Mouse (Mus musculus): ENCODE results near the gene Nanos1. TPM values are rescaled to one million over a fixed set of nuclear protein-coding genes. Genes with fewer than 3 reads are reported as not detected.

The Nanos1 gene
- polyA plus RNA-seq, 1 experiment from 2014 or later: 0.76 TPM

DNA sequence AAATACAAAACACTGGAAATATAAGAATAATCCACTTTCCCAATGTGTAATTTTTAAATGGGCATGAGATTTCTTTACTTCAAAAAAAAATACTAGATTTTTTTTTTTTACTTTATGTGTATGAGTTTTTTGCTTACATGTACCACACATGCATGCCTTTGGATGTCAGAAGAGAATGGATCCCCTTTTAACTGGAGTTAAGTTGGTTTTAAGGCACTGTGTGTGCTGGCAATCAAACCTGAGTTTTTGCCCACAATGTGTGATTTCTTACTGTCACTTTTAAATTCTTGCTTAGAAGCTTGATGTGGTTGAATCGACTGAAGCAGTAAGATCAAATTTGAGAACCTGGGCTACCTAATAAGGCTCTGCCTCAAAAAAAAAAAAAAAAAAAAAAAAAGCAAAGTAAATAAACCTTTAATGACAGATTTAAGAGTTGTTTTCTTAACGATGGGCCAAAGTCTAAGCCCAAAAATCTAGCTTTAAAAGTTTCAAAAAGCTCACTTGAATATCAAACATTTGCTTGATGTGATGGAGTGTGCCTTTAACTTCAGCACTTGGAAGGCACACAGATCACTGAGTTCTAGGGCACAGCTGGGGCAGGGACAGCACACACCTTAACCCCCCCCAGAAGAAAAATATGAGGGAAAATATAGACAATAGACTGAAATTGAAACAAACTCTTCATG lies 31.8 kb downstream of the Nanos1 start:
- H3K27ac ChIP-seq (ENCODE audit: low read length): no peak overlapping the region
- H3K27me3 ChIP-seq (ENCODE audit: control insufficient read depth, insufficient read depth, low read length): no peaks in the 10 kb centered on the region
- no peaks in the 10 kb centered on the region for H3K36me3 ChIP-seq (ENCODE audit: control insufficient read depth, insufficient read depth)
- 40% methylated on average over 2 of the region's 2 CpGs for WGBS
- peak overlapping the region; percentile 26; the same call in 1 of the 2 replicates for H3K9ac ChIP-seq (ENCODE audit: low read length)
- H3K4me2 ChIP-seq (ENCODE audit: low read depth, low read length): peak overlapping the region; percentile 47; the same call in 1 of the 2 replicates
- no peaks in the 10 kb centered on the region for H3K9me3 ChIP-seq (replicated peaks; ENCODE audit: control insufficient read depth, low read length)
- no peak for ATAC-seq (replicated peaks; ENCODE audit: extremely low read depth, insufficient read depth, low FRiP score)
- peaks cover 22% of the 10 kb centered on the region for H3K4me1 ChIP-seq (ENCODE audit: control insufficient read depth, insufficient read depth, low read length)
- 0 out of 2 replicates have a peak overlapping the region, but pooled peaks have one; percentile 5 for H3K4me3 ChIP-seq (ENCODE audit: low read length)

DNA sequence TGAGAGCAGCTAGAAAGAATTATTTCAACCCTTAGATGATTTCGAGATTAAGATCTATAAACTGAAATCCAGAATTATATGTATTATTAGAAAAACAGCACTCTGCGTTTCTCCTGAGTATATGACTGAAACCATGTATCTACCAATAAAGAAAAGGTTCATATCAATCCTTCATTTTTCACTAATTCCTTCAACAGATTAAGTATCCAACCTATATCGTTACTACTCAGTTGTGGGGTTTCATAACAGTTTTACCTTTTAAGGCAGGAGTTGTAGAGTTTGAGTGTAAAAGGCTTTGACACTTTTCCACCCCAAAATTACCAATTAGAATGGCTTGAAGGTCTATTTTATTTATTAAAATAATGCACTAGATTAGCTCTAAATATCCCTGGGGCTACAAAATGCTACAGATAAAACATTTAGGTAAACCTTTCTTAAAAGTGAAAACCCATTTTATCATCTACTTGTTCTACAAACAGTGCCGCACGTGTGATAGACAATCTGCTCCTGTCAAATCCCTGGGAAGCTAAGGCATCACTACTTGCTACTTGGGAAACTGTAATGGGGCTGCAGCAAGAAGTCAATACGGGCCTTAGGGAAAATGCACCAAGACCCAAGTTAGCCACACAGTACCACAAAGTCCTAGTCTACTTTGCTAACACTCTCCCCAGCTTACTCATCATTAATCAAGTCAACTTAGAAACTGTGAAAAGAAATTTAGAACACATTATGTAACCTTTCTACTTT lies 32.6 kb downstream of the Nanos1 start:
- ATAC-seq (replicated peaks; ENCODE audit: extremely low read depth, insufficient read depth, low FRiP score): no peak
- WGBS: 33% methylated on average over 6 of the region's 6 CpGs
- Histone ChIP-seq H3K36me3 (ENCODE audit: control insufficient read depth, insufficient read depth) (no peaks in the 10 kb centered on the region), H3K4me1 (ENCODE audit: control insufficient read depth, insufficient read depth, low read length) (peaks cover 20% of the 10 kb centered on the region), H3K9me3 (replicated peaks; ENCODE audit: control insufficient read depth, low read length) (no peaks in the 10 kb centered on the region), H3K27ac (ENCODE audit: low read length) (no peak overlapping the region), H3K9ac (ENCODE audit: low read length) (peak overlapping the region; percentile 95), H3K27me3 (ENCODE audit: control insufficient read depth, insufficient read depth, low read length) (no peaks in the 10 kb centered on the region), H3K4me3 (ENCODE audit: low read length) (peak overlapping the region; percentile 42), H3K4me2 (ENCODE audit: low read depth, low read length) (peak overlapping the region; percentile 76)

DNA sequence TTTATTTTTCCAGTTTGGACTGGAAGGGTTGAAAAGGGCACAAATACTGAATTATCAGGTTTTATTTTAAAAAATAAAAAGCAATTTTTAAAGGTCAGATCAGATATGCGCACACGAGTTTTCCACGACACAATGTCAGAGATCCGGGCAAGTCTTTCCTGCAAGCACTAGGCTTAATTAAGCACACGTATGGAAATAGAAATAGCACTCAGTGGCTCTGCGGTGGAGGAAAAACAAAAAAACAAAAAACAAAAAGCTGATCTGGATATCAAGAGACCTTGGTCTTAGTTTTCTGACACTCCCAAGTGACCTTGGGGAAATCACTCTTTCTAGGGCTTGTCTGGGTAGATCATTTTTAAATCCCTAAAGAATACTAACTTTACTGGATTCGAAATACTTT lies 33.7 kb downstream of the Nanos1 start:
- no peaks in the 10 kb centered on the region for H3K36me3 ChIP-seq (ENCODE audit: control insufficient read depth, insufficient read depth)
- WGBS: 1% methylated on average over 7 of the region's 7 CpGs
- peak overlapping the region; percentile 95 for H3K9ac ChIP-seq (ENCODE audit: low read length)
- peak overlapping the region; percentile 81 for H3K4me3 ChIP-seq (ENCODE audit: low read length)
- peak overlapping the region; percentile 71 for H3K4me2 ChIP-seq (ENCODE audit: low read depth, low read length)
- no peaks in the 10 kb centered on the region for H3K27me3 ChIP-seq (ENCODE audit: control insufficient read depth, insufficient read depth, low read length)
- peak overlapping the region; percentile 99 for H3K27ac ChIP-seq (ENCODE audit: low read length)
- H3K4me1 ChIP-seq (ENCODE audit: control insufficient read depth, insufficient read depth, low read length): peaks cover 20% of the 10 kb centered on the region
- no peaks in the 10 kb centered on the region for H3K9me3 ChIP-seq (replicated peaks; ENCODE audit: control insufficient read depth, low read length)
- ATAC-seq (replicated peaks; ENCODE audit: extremely low read depth, insufficient read depth, low FRiP score): no peak

DNA sequence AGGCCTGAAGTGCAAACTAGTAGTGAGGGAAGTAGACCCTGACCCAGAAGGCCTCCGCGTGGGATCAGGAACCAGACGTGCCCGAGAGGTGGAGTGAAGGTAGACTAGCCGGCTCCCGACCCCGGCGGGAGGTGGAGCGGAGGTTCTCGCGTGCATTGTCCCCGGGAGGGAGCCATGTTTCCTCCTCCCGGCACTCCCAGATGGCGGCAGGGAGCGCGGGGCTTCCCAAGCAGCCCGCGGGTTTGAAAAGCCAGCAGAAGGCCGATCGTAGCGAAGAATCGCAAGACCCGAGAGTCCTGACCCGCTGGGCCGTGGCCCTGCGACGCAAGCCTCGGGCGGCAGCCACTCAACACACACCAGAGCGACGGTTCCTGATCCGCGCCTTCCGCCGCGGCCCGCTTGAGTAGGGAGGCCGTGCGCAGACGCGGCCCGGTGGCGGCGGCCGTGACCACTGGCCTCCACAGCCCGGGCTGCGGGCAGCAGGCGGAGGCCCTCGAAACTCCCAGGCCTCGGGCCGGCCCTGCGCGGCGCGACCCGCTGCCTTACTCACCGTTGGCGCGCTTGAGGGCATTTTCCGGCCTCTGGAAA lies 34.2 kb downstream of the Nanos1 start:
- no peaks in the 10 kb centered on the region for H3K36me3 ChIP-seq (ENCODE audit: control insufficient read depth, insufficient read depth)
- ATAC-seq (replicated peaks; ENCODE audit: extremely low read depth, insufficient read depth, low FRiP score): peak; percentile 56
- H3K4me1 ChIP-seq (ENCODE audit: control insufficient read depth, insufficient read depth, low read length): peaks cover 20% of the 10 kb centered on the region
- peak overlapping the region; percentile 95 for H3K9ac ChIP-seq (ENCODE audit: low read length)
- WGBS: under 1% methylated on average over 60 of the region's 60 CpGs
- H3K27ac ChIP-seq (ENCODE audit: low read length): peak overlapping the region; percentile 99
- peak overlapping the region; percentile 81 for H3K4me3 ChIP-seq (ENCODE audit: low read length)
- peak overlapping the region; percentile 71 for H3K4me2 ChIP-seq (ENCODE audit: low read depth, low read length)
- H3K9me3 ChIP-seq (replicated peaks; ENCODE audit: control insufficient read depth, low read length): no peaks in the 10 kb centered on the region
- H3K27me3 ChIP-seq (ENCODE audit: control insufficient read depth, insufficient read depth, low read length): no peaks in the 10 kb centered on the region

DNA sequence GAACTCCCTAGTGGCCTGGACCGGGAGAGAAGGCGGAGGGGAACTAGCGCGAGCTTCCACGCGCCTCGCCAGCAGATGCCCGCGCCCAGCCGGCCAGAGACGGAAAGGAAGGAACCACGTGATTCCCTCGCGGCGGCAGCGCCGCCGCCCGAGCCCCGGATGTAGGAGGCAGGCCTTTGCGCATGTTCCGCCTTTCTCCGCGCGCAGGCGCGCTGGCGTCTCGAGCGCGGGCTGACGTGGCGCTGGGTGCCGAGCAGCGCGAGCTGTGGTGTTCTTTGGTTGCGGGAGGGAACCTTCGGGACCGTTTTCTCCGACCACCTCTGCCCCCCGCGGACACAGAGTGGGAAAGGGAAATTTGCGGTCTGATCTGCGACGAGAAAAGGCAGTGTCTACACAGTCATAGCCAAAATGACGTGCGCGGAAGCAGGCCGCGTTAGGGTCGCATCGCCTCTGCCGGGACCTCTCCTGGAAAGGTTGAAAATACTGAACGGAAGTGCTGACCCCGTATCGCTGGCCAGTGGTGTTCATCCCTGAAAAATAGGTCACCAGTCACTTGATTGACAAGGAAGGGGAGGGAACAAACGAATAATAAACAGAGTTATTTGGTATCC lies 34.9 kb downstream of the Nanos1 start, which contains the start of gene Eif3a:
Gene Eif3a, minus strand, starts transcription at position 108 of the 611 bp plus-strand sequence.
- H3K4me2 ChIP-seq (ENCODE audit: low read depth, low read length): peak within 1 kb of the TSS; percentile 71
- peak within 1 kb of the TSS; percentile 99 for H3K27ac ChIP-seq (ENCODE audit: low read length)
- no peaks in the 10 kb centered on the region for H3K27me3 ChIP-seq (ENCODE audit: control insufficient read depth, insufficient read depth, low read length)
- peak within 1 kb of the TSS; percentile 95 for H3K9ac ChIP-seq (ENCODE audit: low read length)
- H3K4me1 ChIP-seq (ENCODE audit: control insufficient read depth, insufficient read depth, low read length): peaks cover 20% of the 10 kb centered on the region
- under 1% methylated on average over 56 of the region's 57 CpGs for WGBS
- peak within 1 kb of the TSS; percentile 81 for H3K4me3 ChIP-seq (ENCODE audit: low read length)
- peak; percentile 92 for ATAC-seq (replicated peaks; ENCODE audit: extremely low read depth, insufficient read depth, low FRiP score)
- H3K36me3 ChIP-seq (ENCODE audit: control insufficient read depth, insufficient read depth): no peaks in the 10 kb centered on the region
- H3K9me3 ChIP-seq (replicated peaks; ENCODE audit: control insufficient read depth, low read length): no peaks in the 10 kb centered on the region

DNA sequence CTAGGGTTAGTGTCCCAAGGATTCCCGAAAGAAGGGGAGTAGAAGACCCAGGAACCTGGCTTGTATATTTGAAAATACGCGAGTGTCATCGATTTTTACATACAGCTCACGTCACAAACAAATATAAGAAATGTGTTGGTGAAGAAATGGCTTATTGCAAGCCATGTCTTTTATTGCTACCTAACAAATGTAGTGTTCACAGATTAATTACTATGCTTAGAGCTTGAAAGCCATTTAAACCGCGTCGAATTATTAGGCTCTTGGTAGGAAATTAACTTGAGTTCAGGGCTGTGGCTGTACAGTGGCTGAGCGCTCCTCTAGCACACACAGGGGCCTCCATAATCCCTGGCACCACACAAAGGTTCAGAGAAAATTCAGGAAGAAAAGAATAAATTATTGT lies 35.4 kb downstream of the Nanos1 start:
- WGBS: 16% methylated on average over 9 of the region's 9 CpGs
- peak overlapping the region; percentile 81 for H3K4me3 ChIP-seq (ENCODE audit: low read length)

DNA sequence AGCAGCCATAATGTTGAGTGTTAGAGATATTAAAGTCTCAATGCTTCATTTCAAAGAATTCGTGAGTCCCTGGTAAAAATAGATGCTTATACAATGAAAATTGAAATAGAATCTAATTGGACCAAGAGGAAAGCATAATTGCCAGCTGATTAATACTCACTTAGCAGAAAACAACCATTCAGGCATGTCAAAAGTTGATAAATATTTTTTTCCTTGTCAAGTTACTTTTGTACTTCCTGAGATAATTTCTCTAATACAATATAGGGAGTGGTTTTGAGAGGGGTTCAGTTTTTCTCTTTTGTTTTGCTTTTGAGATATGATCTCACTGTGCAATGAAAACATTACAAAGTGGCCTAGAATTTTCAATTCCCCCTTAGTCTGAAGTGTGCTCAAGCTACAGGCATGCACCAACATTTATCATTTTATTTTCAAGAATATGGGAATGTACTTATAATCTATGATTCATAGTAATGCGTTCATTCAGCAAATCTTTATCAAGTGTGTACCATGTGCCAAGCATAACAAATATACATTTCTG lies 37.5 kb downstream of the Nanos1 start:
- H3K9ac ChIP-seq (ENCODE audit: low read length): no peak overlapping the region
- no peak overlapping the region for H3K27ac ChIP-seq (ENCODE audit: low read length)
- H3K4me1 ChIP-seq (ENCODE audit: control insufficient read depth, insufficient read depth, low read length): peaks cover 3% of the 10 kb centered on the region
- 61% methylated on average over 2 of the region's 2 CpGs for WGBS
- H3K36me3 ChIP-seq (ENCODE audit: control insufficient read depth, insufficient read depth): no peaks in the 10 kb centered on the region
- ATAC-seq (replicated peaks; ENCODE audit: extremely low read depth, insufficient read depth, low FRiP score): no peak
- H3K9me3 ChIP-seq (replicated peaks; ENCODE audit: control insufficient read depth, low read length): no peaks in the 10 kb centered on the region
- no peaks in the 10 kb centered on the region for H3K27me3 ChIP-seq (ENCODE audit: control insufficient read depth, insufficient read depth, low read length)
- no peak overlapping the region for H3K4me2 ChIP-seq (ENCODE audit: low read depth, low read length)
- no peak overlapping the region for H3K4me3 ChIP-seq (ENCODE audit: low read length)

More for the DNA sequence above, 35.4 kb downstream of the Nanos1 start:
- no peak for ATAC-seq (replicated peaks; ENCODE audit: extremely low read depth, insufficient read depth, low FRiP score)
- Histone ChIP-seq H3K9me3 (replicated peaks; ENCODE audit: control insufficient read depth, low read length) (no peaks in the 10 kb centered on the region), H3K9ac (ENCODE audit: low read length) (peak overlapping the region; percentile 95), H3K4me2 (ENCODE audit: low read depth, low read length) (peak overlapping the region; percentile 69), H3K27me3 (ENCODE audit: control insufficient read depth, insufficient read depth, low read length) (no peaks in the 10 kb centered on the region), H3K4me1 (ENCODE audit: control insufficient read depth, insufficient read depth, low read length) (peaks cover 15% of the 10 kb centered on the region), H3K27ac (ENCODE audit: low read length) (peak overlapping the region; percentile 99), H3K36me3 (ENCODE audit: control insufficient read depth, insufficient read depth) (no peaks in the 10 kb centered on the region)

DNA sequence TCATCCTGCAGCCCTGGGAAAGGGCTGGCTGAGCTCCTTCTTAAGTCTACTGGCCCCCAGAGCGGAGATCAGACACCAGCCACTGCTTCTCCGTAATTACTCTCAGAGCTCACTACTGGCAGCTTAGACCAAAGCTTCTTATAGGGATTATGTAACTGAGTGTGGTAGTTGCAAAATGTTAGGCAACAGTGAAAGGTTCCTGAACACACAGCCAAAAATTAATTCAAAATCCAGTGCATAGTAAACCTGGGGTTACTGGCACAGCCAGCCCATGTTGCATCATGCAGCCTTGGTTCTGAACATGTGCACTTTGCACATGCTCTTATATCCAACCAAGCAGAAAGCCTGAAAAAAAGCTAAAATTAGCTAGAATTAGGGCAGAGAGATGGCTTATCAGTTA lies 39.5 kb downstream of the Nanos1 start:
- H3K27me3 ChIP-seq (ENCODE audit: control insufficient read depth, insufficient read depth, low read length): no peaks in the 10 kb centered on the region
- no peaks in the 10 kb centered on the region for H3K36me3 ChIP-seq (ENCODE audit: control insufficient read depth, insufficient read depth)
- H3K4me1 ChIP-seq (ENCODE audit: control insufficient read depth, insufficient read depth, low read length): no peaks in the 10 kb centered on the region
- ATAC-seq (replicated peaks; ENCODE audit: extremely low read depth, insufficient read depth, low FRiP score): no peak
- no peak overlapping the region for H3K4me2 ChIP-seq (ENCODE audit: low read depth, low read length)
- 85% methylated on average over 2 of the region's 2 CpGs for WGBS
- H3K9ac ChIP-seq (ENCODE audit: low read length): no peak overlapping the region
- no peaks in the 10 kb centered on the region for H3K9me3 ChIP-seq (replicated peaks; ENCODE audit: control insufficient read depth, low read length)
- H3K4me3 ChIP-seq (ENCODE audit: low read length): no peak overlapping the region
- no peak overlapping the region for H3K27ac ChIP-seq (ENCODE audit: low read length)

Data from heart, embryonic 16.5 days (tissue).